Mouse (Mus musculus) left cerebral cortex, adult 18-20 months (tissue): ENCODE results near the gene Ust. TPM values are rescaled to one million over a fixed set of nuclear protein-coding genes. Genes with fewer than 3 reads are reported as not detected.

ENCODE experiments used
- DNase-seq, 2 experiments: peaks; one replicate each; pipeline ENCODE4 v3.0.0; 2021 to 2022; ENCODE audit warnings: low spot score in 2 of 2, mixed read lengths in 1 of 2
- total RNA-seq, 2 experiments: library from RNA; stranded (reverse); gene quantifications; 2 replicates each; pipeline ENCODE4 v1.2.3; 2021

The Ust gene
- total RNA-seq, 2 experiments from 2014 or later: 17.0 to 17.3 TPM

DNA sequence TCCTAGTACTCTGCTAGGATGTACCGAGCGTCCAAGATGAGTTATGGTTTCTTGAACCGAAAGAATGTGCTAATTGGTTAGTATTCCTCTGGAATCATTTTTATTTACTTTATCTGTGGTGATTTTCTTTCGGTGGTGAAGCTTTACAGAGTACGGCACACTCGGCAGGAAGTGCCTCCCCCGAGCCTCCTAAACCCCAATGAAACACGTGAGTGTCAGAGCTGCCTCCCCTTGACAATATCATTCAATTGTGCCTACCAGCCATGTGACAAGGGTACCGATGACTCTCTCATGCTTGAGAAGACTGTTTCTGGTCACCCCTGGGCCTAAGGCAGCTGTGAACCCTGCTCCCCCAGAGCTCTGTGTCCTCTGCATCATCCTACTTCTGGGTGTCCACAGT, 333.9 kb downstream of the Ust start:
- DNase-seq: no peak

DNA sequence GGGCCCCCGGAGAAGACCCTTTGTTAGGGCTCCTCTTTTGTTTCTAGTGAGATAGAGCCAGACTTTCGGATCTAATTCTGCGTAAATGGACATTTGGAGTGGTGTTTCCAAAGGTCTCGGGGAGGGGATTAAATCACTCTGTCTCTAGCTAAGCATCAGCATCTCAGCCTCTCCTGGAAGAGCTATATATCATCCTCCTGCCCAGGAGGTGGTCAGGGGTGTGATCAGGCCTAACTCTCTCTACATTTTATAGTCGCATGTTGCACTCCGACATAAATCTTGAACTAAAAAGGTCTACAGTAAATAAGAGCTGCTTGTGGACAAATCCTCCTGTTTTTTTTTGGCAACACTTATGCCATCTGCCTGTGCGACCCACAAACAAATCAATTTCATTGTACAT, 335.5 kb downstream of the Ust start:
- no peak for DNase-seq

DNA sequence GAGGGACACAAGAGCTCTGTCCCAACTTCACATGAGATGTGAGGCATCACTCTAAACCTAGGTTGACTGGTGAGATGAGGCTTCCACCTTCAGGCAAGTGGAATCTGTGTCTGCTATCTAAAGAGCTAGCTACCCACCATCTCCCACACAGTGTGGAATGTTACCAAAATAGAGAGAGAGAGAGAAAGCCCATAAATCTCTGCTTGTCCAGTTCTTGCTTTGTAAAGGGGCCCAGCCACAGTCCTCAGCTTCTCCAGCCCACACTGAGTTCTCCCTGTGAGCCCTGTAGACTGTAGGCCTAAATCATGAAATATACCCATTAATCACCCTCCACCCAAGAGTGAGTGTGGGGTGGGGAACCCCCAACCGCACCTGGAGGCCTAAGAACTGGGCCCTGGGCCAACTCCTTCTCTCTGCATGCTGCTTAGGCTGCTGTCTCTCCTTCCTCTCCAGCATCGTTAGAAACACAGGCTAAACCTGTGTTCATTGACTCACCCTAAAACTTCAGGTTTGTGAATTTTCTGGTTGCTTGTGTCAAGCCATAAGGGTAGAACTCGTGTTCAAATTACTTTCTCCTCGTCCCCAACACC, 336.9 kb downstream of the Ust start:
- DNase-seq: peak in 1 of 2 experiments; percentile 17

DNA sequence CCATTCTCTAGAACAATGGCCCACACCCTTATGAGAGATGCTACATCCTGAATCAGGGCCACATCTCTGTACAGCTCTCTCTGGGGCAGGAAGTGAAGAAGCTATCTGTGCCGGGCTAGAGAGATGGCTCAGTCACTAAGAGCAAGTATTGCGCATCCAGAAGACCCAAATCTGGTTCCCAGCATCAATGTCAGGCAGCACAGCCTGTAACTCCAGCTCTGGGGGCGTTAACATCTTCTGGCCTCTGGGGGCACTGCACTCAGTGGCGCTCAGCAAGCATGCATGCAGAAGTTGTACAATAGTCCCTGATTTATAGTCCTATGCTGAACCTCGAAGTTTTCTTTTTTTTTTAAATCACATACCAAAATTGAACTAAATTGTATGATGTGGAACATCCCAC, 341.0 kb downstream of the Ust start:
- no peak for DNase-seq

DNA sequence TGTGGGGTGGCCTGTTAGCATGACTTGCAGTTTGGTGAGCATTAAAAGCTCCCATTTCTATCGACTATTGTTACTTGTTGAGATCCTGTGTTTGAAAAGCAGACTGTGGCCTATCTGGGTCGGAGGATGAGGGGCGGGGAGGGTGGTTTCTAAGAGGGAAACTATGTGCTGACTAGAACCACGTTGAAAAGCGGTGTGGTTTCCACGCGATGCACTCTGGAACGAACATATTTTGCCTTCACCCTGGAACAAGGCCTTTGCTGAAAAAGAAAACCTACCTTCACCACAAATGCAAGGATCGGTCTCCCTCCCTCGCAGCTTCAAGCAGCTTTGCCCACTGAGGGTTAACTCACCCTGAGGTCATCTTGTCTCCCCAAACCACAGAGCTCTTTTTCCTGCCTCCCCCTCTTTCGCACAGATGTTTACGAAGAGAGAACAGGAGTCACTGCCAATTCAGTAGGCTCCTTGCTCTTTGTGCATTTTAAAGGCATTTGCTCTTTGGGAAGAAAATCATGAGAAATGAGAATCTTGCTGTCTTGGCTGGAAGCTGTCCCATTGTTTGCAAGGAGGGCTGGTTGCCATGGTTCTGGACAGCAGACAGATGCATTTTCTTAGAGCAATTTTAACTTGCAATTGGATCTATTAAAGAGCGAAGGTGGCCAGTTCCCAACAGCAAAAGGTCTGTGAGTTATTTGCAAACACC, 342.1 kb downstream of the Ust start:
- DNase-seq: peak; percentile 18 to 38

DNA sequence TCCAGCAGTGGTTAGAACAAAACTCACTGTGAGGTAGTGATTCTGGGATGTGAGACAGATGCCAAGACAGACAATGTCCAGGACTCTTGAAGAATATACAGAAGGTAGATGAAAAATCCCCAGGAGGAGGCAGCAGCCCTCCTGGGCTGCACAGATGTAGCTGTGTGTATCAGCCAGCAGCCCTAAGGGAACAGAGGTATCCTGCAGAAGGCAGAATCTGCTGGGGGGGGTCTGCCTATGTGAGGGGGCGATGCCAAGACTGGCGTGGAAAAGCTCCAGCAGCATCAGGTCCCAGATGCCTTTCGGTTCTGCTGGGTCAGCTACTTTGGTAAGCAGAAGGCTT, 342.6 kb downstream of the Ust start:
- DNase-seq: no peak

DNA sequence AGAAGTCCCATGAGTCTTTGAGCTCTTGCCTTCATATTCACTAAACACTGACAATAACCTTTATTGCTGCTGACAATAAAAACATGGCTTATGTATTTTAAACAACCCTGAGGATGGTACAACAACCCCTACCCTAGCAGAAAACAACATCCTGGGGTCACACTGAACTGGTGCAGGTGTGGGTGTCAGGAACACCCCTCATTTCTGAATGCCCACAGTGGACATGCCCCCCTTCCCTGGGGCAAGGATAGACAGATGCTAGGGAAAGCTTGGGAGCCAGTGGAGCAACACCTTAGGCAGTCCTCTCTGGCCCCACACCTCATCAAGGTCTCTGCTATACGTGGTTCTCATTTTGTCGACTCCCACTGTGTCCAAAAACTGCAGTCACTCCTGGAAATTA, 343.9 kb downstream of the Ust start:
- DNase-seq: no peak

DNA sequence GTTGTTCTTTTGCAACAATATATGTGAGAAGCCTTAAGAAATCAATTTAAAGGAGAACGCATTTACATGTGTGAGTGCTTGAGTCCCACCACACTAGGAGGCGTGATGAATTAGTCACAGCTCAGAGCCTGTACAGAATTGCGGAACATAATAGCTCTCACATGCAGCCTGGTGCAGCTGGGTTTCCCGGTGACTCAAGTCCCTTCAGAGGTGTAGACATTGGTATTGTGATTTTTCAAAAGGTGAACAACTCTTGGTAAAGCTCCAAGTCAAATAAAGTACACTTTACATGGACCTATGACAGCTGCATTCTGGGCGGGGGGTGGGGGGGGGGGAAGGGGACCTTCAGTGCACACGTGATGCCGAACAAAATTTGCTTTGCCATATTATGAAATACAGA, 344.4 kb downstream of the Ust start:
- peak; percentile 13 to 17 for DNase-seq

DNA sequence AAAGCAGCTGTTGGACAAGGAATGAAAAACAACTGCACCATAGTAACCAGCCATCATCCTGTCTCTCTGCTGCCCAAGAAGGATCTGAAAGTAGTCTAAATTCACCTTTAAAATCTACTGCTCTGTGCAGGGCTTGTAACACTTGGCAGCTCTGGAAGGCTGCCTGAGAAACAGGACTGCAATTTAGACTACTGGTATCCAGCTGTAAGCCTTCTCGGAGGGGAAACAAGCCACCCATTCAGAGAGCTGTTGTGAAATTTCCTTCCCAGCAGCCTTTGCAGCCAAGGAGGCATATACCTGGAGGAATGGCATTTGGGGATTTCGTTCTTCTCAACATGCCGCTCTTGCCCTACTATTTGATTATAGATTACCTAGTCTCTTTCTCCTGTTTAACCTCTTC, 345.6 kb downstream of the Ust start:
- DNase-seq: no peak

DNA sequence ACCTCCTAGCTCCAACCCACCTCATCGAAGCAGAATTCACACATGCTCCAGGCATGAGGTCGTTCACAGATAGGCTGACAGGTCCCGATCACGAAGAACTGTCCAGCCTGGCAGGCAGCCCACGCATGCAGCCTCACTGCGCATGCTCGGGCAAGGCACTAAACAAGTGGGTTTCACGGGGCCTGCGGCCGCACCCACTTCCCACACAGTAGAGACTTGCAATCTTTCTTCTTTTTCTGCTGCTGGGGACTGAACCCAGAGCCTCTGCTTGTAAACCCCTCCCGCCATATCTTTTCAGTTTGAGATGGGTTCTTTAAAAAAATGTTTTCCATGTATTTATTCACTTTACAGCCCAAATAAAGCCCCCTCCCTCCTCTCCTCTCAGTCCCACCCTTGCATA, 347.1 kb downstream of the Ust start:
- no peak for DNase-seq
